Mouse (Mus musculus): Measurements from ENCODE around the gene E330017A01Rik.

GRCm38 (mm10) chr16:58628336-58628680 is 10.2 kb downstream of the E330017A01Rik start:
- TF ChIP-seq POLR2A (IDR thresholded peaks at IDR 0.05; ENCODE audit: insufficient read length, low read depth) (no peak), CEBPB (IDR thresholded peaks at IDR 0.05; ENCODE audit: insufficient read depth, poor library complexity, severe bottlenecking) (no peak), USF1 (IDR thresholded peaks at IDR 0.05; ENCODE audit: low read depth) (no peak), MAX (IDR thresholded peaks at IDR 0.05; ENCODE audit: low read depth) (no peak), TCF3 (IDR thresholded peaks at IDR 0.05; ENCODE audit: insufficient read length, low read depth) (no peak), POLR2AphosphoS2 (IDR thresholded peaks at IDR 0.05; ENCODE audit: insufficient read length, low read depth) (no peak), MYOG (IDR thresholded peaks at IDR 0.05; ENCODE audit: control insufficient read depth in 1 of 3, insufficient read depth in 1 of 3, insufficient read length in 2 of 3, low read depth in 2 of 3) (no peak), E2F4 (IDR thresholded peaks at IDR 0.05; ENCODE audit: insufficient read depth) (no peak), MYOD1 (IDR thresholded peaks at IDR 0.05; ENCODE audit: control insufficient read depth in 1 of 3, insufficient read length in 2 of 3, low read depth in 2 of 3) (no peak), SRF (IDR thresholded peaks at IDR 0.05; ENCODE audit: control insufficient read depth, insufficient read length, low read depth) (no peak)

Data from myocyte (in vitro differentiated cells).